Mouse (Mus musculus) neural tube, embryonic 11.5 days (tissue): ENCODE measurements around the gene Maats1. TPM values are rescaled to one million over a fixed set of nuclear protein-coding genes. Genes with fewer than 3 reads are reported as not detected.

ENCODE experiments used
- ATAC-seq: fragments of 200-750 bp; cut with Nextera tagmentation; 2 replicates; pipeline ENCODE4 v1.8.0; 2017; ENCODE audit warnings: moderate number of reproducible peaks, mild to moderate bottlenecking, moderate TSS enrichment, moderate library complexity; ENCODE audit not compliant: insufficient read depth, low FRiP score, low TSS enrichment
- DNase-seq: peaks from one replicate; pipeline ENCODE4 v3.0.0-alpha.2; 2015; ENCODE audit warnings: low spot score
- H3K27ac ChIP-seq: fragments of 300-500 bp; sonication (generic); 2 replicates; pipeline ENCODE4 v1.5.1; 2014; ENCODE audit warnings: low read depth, mild to moderate bottlenecking, low read length
- H3K27me3 ChIP-seq: fragments of 300-500 bp; sonication (generic); 2 replicates; pipeline ENCODE4 v1.6.1; 2014; ENCODE audit warnings: mild to moderate bottlenecking, low read length, mixed read lengths; ENCODE audit not compliant: control insufficient read depth, insufficient read depth
- H3K36me3 ChIP-seq: fragments of 300-500 bp; sonication (generic); 2 replicates; pipeline ENCODE4 v1.6.1; 2014; ENCODE audit warnings: mild to moderate bottlenecking, low read length, moderate library complexity, mixed read lengths; ENCODE audit not compliant: control insufficient read depth, insufficient read depth
- H3K4me1 ChIP-seq: fragments of 300-500 bp; sonication (generic); 2 replicates; pipeline ENCODE4 v1.6.1; 2014; ENCODE audit warnings: low read length, mixed read lengths; ENCODE audit not compliant: control insufficient read depth, insufficient read depth
- H3K4me2 ChIP-seq: fragments of 300-500 bp; sonication (generic); 2 replicates; pipeline ENCODE4 v1.6.1; 2014; ENCODE audit warnings: low read depth, mild to moderate bottlenecking, moderate library complexity
- H3K4me3 ChIP-seq: fragments of 300-500 bp; sonication (generic); 2 replicates; pipeline ENCODE4 v1.5.1; 2014; ENCODE audit warnings: low read depth, low read length
- H3K9ac ChIP-seq: fragments of 300-500 bp; sonication (generic); 2 replicates; pipeline ENCODE4 v1.6.1; 2014; ENCODE audit warnings: mild to moderate bottlenecking, low read length
- H3K9me3 ChIP-seq: fragments of 300-500 bp; sonication (generic); 2 replicates; pipeline ENCODE4 v1.6.1; 2016; ENCODE audit warnings: low read length; ENCODE audit not compliant: control insufficient read depth
- WGBS: fragments of 180-500 bp; shearing (Covaris S2); extraction: QIAGEN DNeasy Blood & Tissue Kit; methylation state at CpG from one replicate; pipeline ENCODE4 v1.1.7; 2014; 5-methylcytosine and 5-hydroxymethylcytosine counted together
- polyA plus RNA-seq: library from polyadenylated mRNA; unstranded; fragments of >200 nt; fragmentation: Nextera tagmentation; extraction: Ambion mirVana; gene quantifications from 2 replicates; pipeline ENCODE4 v1.2.1, GENCODE M21; 2014

Maats1 gene
- polyA plus RNA-seq, 1 experiment from 2014 or later = 0.19 TPM

- 88% methylated on average over 6 of the region's 6 CpGs for WGBS
Observed at GRCm38 (mm10) chr16:38298410-38298809, 43.5 kb downstream of the Maats1 start.

DNA sequence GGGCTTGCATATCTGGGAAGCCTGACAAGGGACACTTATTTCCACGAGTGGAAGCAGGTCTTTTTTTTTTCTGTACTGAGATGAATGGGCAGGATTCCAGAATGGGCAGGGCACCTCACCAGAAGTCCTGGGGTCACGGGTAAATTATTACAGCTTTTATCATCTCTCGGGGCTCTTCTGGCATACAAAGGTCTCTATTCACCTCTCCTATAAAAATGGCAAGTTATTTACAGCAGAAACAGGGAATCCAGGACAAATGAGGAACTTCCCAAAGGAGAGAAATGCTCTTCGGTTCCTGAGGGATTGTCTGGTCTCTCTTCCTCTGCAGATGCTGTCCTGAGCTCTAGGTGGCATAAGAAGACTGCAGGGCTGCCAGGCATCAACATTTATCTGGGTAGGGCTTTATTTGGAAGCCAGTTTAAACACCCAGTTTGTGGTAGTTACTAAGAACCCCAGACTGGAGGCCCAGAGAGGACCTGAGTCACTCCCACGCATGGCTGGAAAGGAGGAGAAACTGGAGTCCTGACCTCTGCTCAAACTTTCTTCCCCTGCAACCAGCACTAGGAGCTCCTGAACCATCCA, 46.5 kb downstream of the Maats1 start:
- no peak overlapping the region for H3K9ac ChIP-seq
- H3K9me3 ChIP-seq = no peaks in the 10 kb centered on the region
- H3K4me3 ChIP-seq = no peak overlapping the region
- 49% methylated on average over 5 of the region's 5 CpGs for WGBS
- H3K27me3 ChIP-seq = no peaks in the 10 kb centered on the region
- H3K27ac ChIP-seq = no peak overlapping the region
- no peak overlapping the region for H3K4me2 ChIP-seq
- no peaks in the 10 kb centered on the region for H3K4me1 ChIP-seq
- DNase-seq (no peak), ATAC-seq (no peak)
- no peaks in the 10 kb centered on the region for H3K36me3 ChIP-seq

More at GRCm38 (mm10) chr16:38298410-38298809, 43.5 kb downstream of the Maats1 start:
- H3K4me3 ChIP-seq = no peak overlapping the region
- no peaks in the 10 kb centered on the region for H3K4me1 ChIP-seq
- no peak overlapping the region for H3K4me2 ChIP-seq
- no peak overlapping the region for H3K27ac ChIP-seq
- H3K9me3 ChIP-seq = no peaks in the 10 kb centered on the region
- ATAC-seq (no peak), DNase-seq (no peak)
- no peaks in the 10 kb centered on the region for H3K36me3 ChIP-seq
- H3K9ac ChIP-seq = no peak overlapping the region
- no peaks in the 10 kb centered on the region for H3K27me3 ChIP-seq

DNA sequence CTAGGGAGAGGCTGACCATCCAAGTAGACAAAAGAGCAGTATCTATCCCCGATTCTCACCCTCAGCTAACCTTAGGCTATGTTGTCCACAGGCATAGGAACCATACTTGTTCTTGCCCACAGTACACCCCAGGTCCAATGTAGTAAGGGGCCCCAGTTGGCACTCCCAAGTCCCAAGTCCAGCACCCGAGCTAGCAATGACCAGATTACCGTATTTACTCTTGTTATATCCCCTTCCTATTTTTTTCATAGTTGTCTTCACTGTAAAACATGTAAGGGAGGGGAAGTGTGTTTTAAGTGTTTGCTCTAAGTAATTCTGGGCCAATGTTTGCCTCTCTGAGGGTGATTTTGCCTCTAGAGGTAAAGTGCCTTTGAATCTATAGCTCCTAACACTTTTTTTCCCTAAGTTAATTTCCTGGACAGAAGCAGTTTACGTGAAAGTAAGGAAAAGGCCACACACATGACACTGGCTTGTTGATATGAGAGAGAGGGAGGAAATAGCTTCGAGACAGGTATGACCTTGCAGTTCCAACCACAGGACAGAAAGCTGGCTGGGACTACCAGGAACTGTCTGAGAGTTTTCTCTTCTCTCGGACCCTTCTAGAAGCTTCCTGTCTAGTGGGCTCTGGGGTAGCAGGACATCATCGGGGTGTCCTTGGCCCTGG, 47.1 kb downstream of the Maats1 start, which contains the start of gene Nr1i2:
Nr1i2 (minus strand) TSS at position 140 of the 664 bp plus-strand sequence.
- Histone ChIP-seq H3K36me3 (no peaks in the 10 kb centered on the region), H3K9me3 (no peaks in the 10 kb centered on the region), H3K4me2 (no peak within 1 kb of the TSS), H3K27me3 (no peaks in the 10 kb centered on the region), H3K4me3 (no peak within 1 kb of the TSS), H3K4me1 (no peaks in the 10 kb centered on the region), H3K9ac (no peak within 1 kb of the TSS), H3K27ac (no peak within 1 kb of the TSS)
- DNase-seq (no peak), ATAC-seq (no peak)
- 76% methylated on average over 7 of the region's 7 CpGs for WGBS

- Histone ChIP-seq H3K27ac (no peak overlapping the region), H3K9ac (no peak overlapping the region), H3K4me1 (no peaks in the 10 kb centered on the region), H3K4me2 (no peak overlapping the region), H3K9me3 (no peaks in the 10 kb centered on the region), H3K27me3 (no peaks in the 10 kb centered on the region), H3K36me3 (no peaks in the 10 kb centered on the region), H3K4me3 (no peak overlapping the region)
- 87% methylated on average over 2 of the region's 2 CpGs for WGBS
- DNase-seq (no peak), ATAC-seq (no peak)
Observed at GRCm38 (mm10) chr16:38290151-38290550, 51.8 kb downstream of the Maats1 start.

GRCm38 (mm10) chr16:38288851-38289250, 53.1 kb downstream of the Maats1 start:
- no peak overlapping the region for H3K4me2 ChIP-seq
- H3K4me3 ChIP-seq = no peak overlapping the region
- no peak overlapping the region for H3K9ac ChIP-seq
- H3K36me3 ChIP-seq = no peaks in the 10 kb centered on the region
- WGBS = 26% methylated on average over 6 of the region's 6 CpGs
- ATAC-seq (no peak), DNase-seq (no peak)
- H3K9me3 ChIP-seq = no peaks in the 10 kb centered on the region
- H3K27me3 ChIP-seq = no peaks in the 10 kb centered on the region
- no peaks in the 10 kb centered on the region for H3K4me1 ChIP-seq
- no peak overlapping the region for H3K27ac ChIP-seq

GRCm38 (mm10) chr16:38287762-38288161, 54.2 kb downstream of the Maats1 start:
- no peak overlapping the region for H3K4me2 ChIP-seq
- no peak overlapping the region for H3K9ac ChIP-seq
- H3K27ac ChIP-seq = no peak overlapping the region
- H3K4me1 ChIP-seq = no peaks in the 10 kb centered on the region
- H3K36me3 ChIP-seq = no peaks in the 10 kb centered on the region
- no peak for DNase-seq
- H3K27me3 ChIP-seq = no peaks in the 10 kb centered on the region
- H3K4me3 ChIP-seq = no peak overlapping the region
- no peak for ATAC-seq
- no peaks in the 10 kb centered on the region for H3K9me3 ChIP-seq
- WGBS = 87% methylated on average over 3 of the region's 3 CpGs

DNA sequence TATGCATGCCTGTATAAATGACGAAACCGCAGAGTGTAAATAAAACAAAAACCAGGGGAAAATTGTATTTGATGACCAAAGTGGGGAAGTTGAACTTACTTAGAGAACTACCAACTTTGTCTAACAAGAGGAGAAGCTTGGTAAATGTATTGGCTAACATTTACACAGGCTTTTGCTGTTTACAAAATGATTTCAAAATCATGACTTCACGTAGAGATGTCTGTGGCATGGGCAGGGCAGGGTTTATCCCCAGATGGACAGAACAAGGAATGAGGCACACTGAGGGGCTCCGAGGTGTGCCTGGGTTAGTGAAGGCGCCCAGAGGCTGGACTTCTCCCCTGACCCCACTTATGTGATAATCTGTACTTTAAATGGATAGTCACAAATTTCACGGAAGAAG, 54.6 kb downstream of the Maats1 start:
- Histone ChIP-seq H3K36me3 (no peaks in the 10 kb centered on the region), H3K9ac (no peak overlapping the region), H3K27me3 (no peaks in the 10 kb centered on the region), H3K4me2 (no peak overlapping the region), H3K4me3 (no peak overlapping the region), H3K27ac (no peak overlapping the region), H3K4me1 (no peaks in the 10 kb centered on the region), H3K9me3 (no peaks in the 10 kb centered on the region)
- WGBS = 90% methylated on average over 6 of the region's 6 CpGs
- ATAC-seq = no peak
- DNase-seq = no peak

DNA sequence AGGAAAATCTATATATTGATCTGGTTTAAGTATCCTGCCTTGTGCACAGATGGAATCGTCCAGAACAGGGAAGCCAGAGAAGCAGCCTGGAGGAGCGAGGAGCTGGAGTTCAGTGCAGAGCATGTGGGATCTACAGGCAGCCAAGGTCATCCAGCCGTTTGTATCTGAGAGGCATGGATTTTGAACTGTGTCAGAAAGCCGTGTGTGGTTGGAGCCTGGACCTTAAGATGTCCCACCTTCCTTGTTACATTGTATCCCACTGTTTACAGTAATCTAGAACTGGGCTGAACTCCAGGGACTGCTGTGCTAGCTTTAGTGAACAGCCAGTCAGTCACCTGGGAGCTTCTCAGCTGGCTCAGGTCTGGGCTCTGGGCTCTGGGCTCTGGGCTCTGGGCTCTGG, 55.4 kb downstream of the Maats1 start:
- Histone ChIP-seq H3K4me1 (no peaks in the 10 kb centered on the region), H3K4me3 (no peak overlapping the region), H3K4me2 (no peak overlapping the region), H3K27me3 (no peaks in the 10 kb centered on the region), H3K9ac (no peak overlapping the region), H3K36me3 (no peaks in the 10 kb centered on the region), H3K9me3 (no peaks in the 10 kb centered on the region), H3K27ac (no peak overlapping the region)
- DNase-seq (no peak), ATAC-seq (no peak)
- 79% methylated on average over 4 of the region's 4 CpGs for WGBS

- Histone ChIP-seq H3K27ac (no peak overlapping the region), H3K27me3 (no peaks in the 10 kb centered on the region), H3K9ac (no peak overlapping the region), H3K4me3 (no peak overlapping the region), H3K36me3 (no peaks in the 10 kb centered on the region), H3K4me1 (no peaks in the 10 kb centered on the region), H3K4me2 (no peak overlapping the region), H3K9me3 (no peaks in the 10 kb centered on the region)
- ATAC-seq (no peak), DNase-seq (no peak)
- WGBS = 78% methylated on average over 7 of the region's 7 CpGs
Observed at GRCm38 (mm10) chr16:38285801-38286200, 56.1 kb downstream of the Maats1 start.
